Mouse (Mus musculus): ENCODE measurements around the gene Wtap. TPM values are rescaled to one million over a fixed set of nuclear protein-coding genes. Genes with fewer than 3 reads are reported as not detected.
"Not testable (repeated sequence)": the region's sequence is repeated elsewhere in the genome, so short reads cannot be mapped to it uniquely, and the experiment has no call there.

The Wtap gene
- polyA plus RNA-seq, 1 experiment from 2014 or later = 80.5 TPM

GRCm38 (mm10) chr17:12967173-12967572 lies 26.8 kb downstream of the Wtap start:
- ChIA-PET POLR2A (no interaction called here), CTCF (no interaction called here)
- in situ Hi-C loops (cut with MboI; ENCODE audit: low pct_unique_long_range_greater_than_20kb) = no loop called here
- ATAC-seq (no peak), DNase-seq (ENCODE audit: low read depth, low spot score) (no peak)
- H3K27me3 ChIP-seq = no peaks in the 10 kb centered on the region
- no peak for TF ChIP-seq CTCF (IDR thresholded peaks at IDR 0.05)

- TF ChIP-seq CTCF (IDR thresholded peaks at IDR 0.05) = no peak
- no peaks in the 10 kb centered on the region for H3K27me3 ChIP-seq
- ChIA-PET POLR2A (no interaction called here), CTCF (no interaction called here)
- DNase-seq (ENCODE audit: low read depth, low spot score) (no peak), ATAC-seq (no peak)
- in situ Hi-C loops (cut with MboI; ENCODE audit: low pct_unique_long_range_greater_than_20kb) = no loop called here
Observed at GRCm38 (mm10) chr17:12963476-12963875, 30.5 kb downstream of the Wtap start.

DNA sequence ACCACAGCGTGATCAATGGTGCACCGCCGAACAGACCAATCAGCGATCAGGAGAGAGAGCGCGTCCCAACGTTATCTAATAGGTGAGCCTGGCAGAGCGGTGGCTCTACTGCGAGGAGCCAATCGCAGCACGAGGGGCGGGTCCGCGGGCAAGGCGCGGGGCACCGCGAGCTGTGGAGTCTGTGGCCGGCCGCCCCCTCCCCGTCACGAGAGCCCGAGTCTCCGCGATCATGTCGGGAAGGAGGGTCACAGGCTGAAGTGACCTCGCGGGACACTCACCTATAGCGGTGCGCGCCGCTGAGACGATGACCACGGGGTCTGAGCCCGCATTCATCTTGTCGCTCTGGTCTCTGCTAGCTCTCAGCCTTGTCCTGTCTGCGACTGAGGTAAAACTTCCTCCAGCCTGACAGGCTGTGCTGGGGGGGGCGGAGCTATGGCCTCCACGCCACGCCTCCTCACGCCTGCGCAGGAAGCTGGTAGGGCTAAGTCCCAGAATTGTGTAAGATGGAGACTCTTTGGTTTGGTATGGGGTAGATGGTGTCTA lies 33.6 kb downstream of the Wtap start, which contains the start of gene Acat2:
TSS of gene Acat2 (minus strand) at position 417 of the 543 bp plus-strand sequence.
- ChIA-PET CTCF (no interaction called here), POLR2A (no interaction called here)
- in situ Hi-C loops (cut with MboI; ENCODE audit: low pct_unique_long_range_greater_than_20kb) = no loop called here
- no peaks in the 10 kb centered on the region for H3K27me3 ChIP-seq
- DNase-seq (ENCODE audit: low read depth, low spot score) (peak; percentile 54), ATAC-seq (peak; percentile 98)
- TF ChIP-seq CTCF (IDR thresholded peaks at IDR 0.05) = no peak

DNA sequence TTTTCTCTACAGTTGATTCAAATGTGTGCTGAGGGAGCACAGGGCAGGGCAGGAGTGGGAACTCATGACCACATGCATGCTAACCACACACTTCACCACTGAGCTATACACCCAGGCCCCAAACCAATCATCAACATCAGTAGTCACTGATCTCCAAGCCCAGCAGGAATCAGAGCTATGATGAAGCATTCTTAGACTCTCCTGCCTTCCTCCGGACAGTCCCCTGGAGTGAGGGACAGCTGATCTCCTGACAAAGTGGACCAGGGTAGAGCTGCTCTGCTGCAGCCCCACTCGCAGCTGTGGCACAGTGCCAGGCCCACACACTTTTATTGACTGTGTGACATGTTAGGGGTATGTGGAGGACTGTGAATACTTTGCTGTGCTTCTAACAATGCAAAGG lies 34.6 kb downstream of the Wtap start:
- POLR2A ChIA-PET; in situ Hi-C loops (cut with MboI; ENCODE audit: low pct_unique_long_range_greater_than_20kb); ATAC-seq; H3K27me3 ChIP-seq; DNase-seq (ENCODE audit: low read depth, low spot score); CTCF ChIA-PET: not testable (repeated sequence)

DNA sequence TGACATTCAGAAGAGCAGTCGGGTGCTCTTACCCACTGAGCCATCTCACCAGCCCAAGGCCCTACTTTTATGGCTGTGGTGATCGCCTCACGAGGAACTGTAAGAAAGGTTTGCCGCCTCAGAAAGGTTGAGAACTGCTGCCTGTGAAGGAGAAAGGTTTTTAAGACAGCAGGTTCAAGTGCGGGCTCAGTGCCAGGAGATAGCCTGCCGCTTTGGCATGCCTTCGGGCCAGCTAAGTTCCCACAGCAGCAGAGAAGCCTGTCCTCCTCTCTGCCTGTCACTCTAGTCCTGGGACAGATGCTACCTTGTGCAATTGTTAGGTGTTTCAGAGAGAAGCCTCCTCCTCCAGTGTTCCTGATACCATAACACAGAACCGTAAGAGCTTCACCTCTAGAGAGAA lies 37.3 kb downstream of the Wtap start:
- no peaks in the 10 kb centered on the region for H3K27me3 ChIP-seq
- no peak for TF ChIP-seq CTCF (IDR thresholded peaks at IDR 0.05)
- ATAC-seq (no peak), DNase-seq (ENCODE audit: low read depth, low spot score) (no peak)
- in situ Hi-C loops (cut with MboI; ENCODE audit: low pct_unique_long_range_greater_than_20kb) = no loop called here
- POLR2A ChIA-PET = no interaction called here
- CTCF ChIA-PET = no interaction called here

- TF ChIP-seq CTCF (IDR thresholded peaks at IDR 0.05) = no peak
- no peaks in the 10 kb centered on the region for H3K27me3 ChIP-seq
- ChIA-PET CTCF (interaction anchor here (0.6 to 1.2 kb wide), 2 partner anchors 10 to 801 kb away, joined by 3 read pairs; partner anchors contain the start of gene Acat3), POLR2A (no interaction called here)
- DNase-seq (ENCODE audit: low read depth, low spot score) (no peak), ATAC-seq (no peak)
- in situ Hi-C loops (cut with MboI; ENCODE audit: low pct_unique_long_range_greater_than_20kb) = no loop called here
Observed at GRCm38 (mm10) chr17:12949669-12950068, 44.3 kb downstream of the Wtap start.

GRCm38 (mm10) chr17:12942459-12943162 lies 51.4 kb downstream of the Wtap start:
- ChIA-PET CTCF (no interaction called here), POLR2A (no interaction called here)
- ATAC-seq (no peak), DNase-seq (ENCODE audit: low read depth, low spot score) (no peak)
- no peak for TF ChIP-seq CTCF (IDR thresholded peaks at IDR 0.05)
- in situ Hi-C loops (cut with MboI; ENCODE audit: low pct_unique_long_range_greater_than_20kb) = no loop called here
- H3K27me3 ChIP-seq = no peaks in the 10 kb centered on the region

DNA sequence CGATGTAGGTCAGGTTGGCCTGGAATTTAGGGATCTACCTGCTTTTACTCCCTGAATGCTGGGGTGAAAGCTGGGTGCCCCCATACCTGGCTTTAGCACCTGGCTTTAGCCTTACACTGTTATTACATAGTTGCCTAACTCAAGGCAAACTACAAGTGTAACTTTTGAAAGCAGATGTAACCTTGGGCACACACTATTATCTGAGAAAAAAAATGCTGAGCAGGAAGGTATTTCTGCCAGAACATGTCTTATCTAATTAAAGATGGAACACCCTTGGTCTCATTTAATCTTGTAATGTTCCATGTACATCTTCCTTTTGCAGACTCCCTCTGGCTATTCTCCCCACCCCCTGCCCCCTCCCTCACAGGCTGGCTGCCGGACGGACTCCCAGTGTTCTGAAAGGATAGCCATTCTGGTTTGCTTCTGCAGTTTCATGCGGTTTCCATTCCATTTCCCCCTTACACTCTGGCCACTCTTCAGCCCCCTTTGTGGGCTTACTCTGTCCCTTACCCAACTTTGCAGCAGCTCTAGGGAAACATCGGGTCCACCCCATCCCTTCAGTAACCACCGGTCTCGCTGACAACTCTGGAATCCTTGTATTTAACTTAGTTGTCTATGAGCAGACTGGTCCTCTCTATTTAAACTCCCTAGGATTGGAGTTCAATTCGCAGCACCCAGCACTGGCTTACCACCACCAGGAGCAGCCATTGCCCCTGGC lies 52.3 kb downstream of the Wtap start:
- H3K27me3 ChIP-seq = no peaks in the 10 kb centered on the region
- in situ Hi-C loops (cut with MboI; ENCODE audit: low pct_unique_long_range_greater_than_20kb) = no loop called here
- no peak for TF ChIP-seq CTCF (IDR thresholded peaks at IDR 0.05)
- ATAC-seq (no peak), DNase-seq (ENCODE audit: low read depth, low spot score) (no peak)
- CTCF ChIA-PET = interaction anchor here (1.2 kb wide), 1 partner anchor 10 kb away, joined by 5 read pairs; no protein-coding TSS in a partner anchor
- POLR2A ChIA-PET = interaction anchor here (0.6 to 0.9 kb wide), 2 partner anchors 16 to 35 kb away, joined by 3 to 4 read pairs; no protein-coding TSS in a partner anchor

DNA sequence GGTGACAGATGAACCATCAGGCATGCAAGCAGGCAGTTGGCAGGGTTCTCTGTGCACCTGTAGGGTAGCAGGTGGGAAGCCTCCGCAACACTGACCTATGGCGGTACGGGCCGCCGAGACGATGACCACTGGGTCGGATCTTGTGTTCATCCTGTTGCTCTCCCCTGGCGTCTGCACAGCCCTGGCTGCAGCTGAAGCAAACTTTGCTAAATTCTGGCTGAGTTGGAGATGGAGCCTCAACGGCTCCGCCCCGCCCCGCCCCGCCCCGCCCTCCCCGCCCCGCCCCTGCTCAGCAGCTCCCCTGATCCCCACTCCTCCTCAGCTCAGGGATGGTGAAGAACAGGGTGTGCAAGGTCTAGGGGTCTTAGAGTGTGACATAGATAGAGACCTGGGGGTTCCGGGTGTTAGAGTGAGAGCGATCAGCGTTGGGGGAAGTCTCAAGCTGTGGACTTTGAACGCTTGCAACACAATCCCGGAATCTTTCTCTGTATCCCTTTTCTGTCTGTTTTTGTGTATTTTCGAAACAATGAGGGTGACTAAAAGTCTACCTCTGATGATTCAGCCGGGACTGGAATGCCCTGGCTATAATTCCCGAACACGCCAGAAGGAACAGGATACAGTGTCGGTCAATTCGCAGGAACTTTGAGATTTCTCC lies 53.7 kb downstream of the Wtap start, which contains the start of gene Acat3:
TSS of gene Acat3 (minus strand) at position 450 of the 655 bp plus-strand sequence.
- ChIA-PET CTCF (interaction anchor here (0.9 kb wide), 1 partner anchor 9 kb away, joined by 3 read pairs; no protein-coding TSS in a partner anchor), POLR2A (interaction anchor here (0.9 kb wide), 1 partner anchor 14 kb away, joined by 4 read pairs; no protein-coding TSS in a partner anchor)
- no peaks in the 10 kb centered on the region for H3K27me3 ChIP-seq
- no peak for TF ChIP-seq CTCF (IDR thresholded peaks at IDR 0.05)
- peak; percentile 34 for DNase-seq (ENCODE audit: low read depth, low spot score)
- in situ Hi-C loops (cut with MboI; ENCODE audit: low pct_unique_long_range_greater_than_20kb) = no loop called here
- ATAC-seq = peak; percentile 73

GRCm38 (mm10) chr17:12939377-12940148 lies 54.4 kb downstream of the Wtap start:
- CTCF ChIA-PET = interaction anchor here (0.9 kb wide), 1 partner anchor 10 kb away, joined by 3 read pairs; no protein-coding TSS in a partner anchor
- H3K27me3 ChIP-seq; POLR2A ChIA-PET; DNase-seq (ENCODE audit: low read depth, low spot score); in situ Hi-C loops (cut with MboI; ENCODE audit: low pct_unique_long_range_greater_than_20kb): not testable (repeated sequence)
- peak; percentile 32 for ATAC-seq
